Mouse (Mus musculus): ENCODE measurements around the gene Per1. TPM values are rescaled to one million over a fixed set of nuclear protein-coding genes. Genes with fewer than 3 reads are reported as not detected.

Per1 gene
- polyA plus RNA-seq, 1 experiment from 2014 or later: 6.1 TPM

GRCm38 (mm10) chr11:69125852-69125918 is 30.7 kb downstream of the Per1 start, which contains the start of gene Aloxe3:
Gene Aloxe3, plus strand, starts transcription at chr11:69125896.
- H3K4me3 ChIP-seq: peak within 1 kb of the TSS; percentile 74
- no peaks in the 10 kb centered on the region for H3K36me3 ChIP-seq (replicated peaks)
- H3K9me3 ChIP-seq: no peaks in the 10 kb centered on the region
- peaks cover 42% of the 10 kb centered on the region for H3K27me3 ChIP-seq (replicated peaks; ENCODE audit: low read depth, poor library complexity, severe bottlenecking)
- H3K27ac ChIP-seq (replicated peaks): peak within 1 kb of the TSS; percentile 54; the same call in 1 of the 2 replicates
- WGBS: 5% methylated on average over 3 of the region's 3 CpGs
- DNase-seq (ENCODE audit: low spot score): no peak
- H3K4me1 ChIP-seq: peaks cover 42% of the 10 kb centered on the region

- Histone ChIP-seq H3K9me3 (no peaks in the 10 kb centered on the region), H3K36me3 (replicated peaks) (no peaks in the 10 kb centered on the region), H3K4me1 (peaks cover 38% of the 10 kb centered on the region), H3K27me3 (replicated peaks; ENCODE audit: low read depth, poor library complexity, severe bottlenecking) (peaks cover 38% of the 10 kb centered on the region), H3K27ac (replicated peaks) (no peak overlapping the region), H3K4me3 (peak overlapping the region; percentile 74)
- WGBS: 10% methylated on average over 20 of the region's 20 CpGs
- DNase-seq (ENCODE audit: low spot score): peak; percentile 42
These were observed 31.1 kb downstream of the Per1 start for GRCm38 (mm10) chr11:69125919-69126705.

GRCm38 (mm10) chr11:69126706-69127095 is 31.7 kb downstream of the Per1 start:
- 53% methylated on average over 2 of the region's 2 CpGs for WGBS
- DNase-seq (ENCODE audit: low spot score): no peak

GRCm38 (mm10) chr11:69128426-69129122 is 33.6 kb downstream of the Per1 start:
- Histone ChIP-seq H3K4me3 (no peak overlapping the region), H3K9me3 (no peaks in the 10 kb centered on the region), H3K4me1 (peaks cover 21% of the 10 kb centered on the region), H3K27ac (replicated peaks) (no peak overlapping the region), H3K27me3 (replicated peaks; ENCODE audit: low read depth, poor library complexity, severe bottlenecking) (peaks cover 44% of the 10 kb centered on the region), H3K36me3 (replicated peaks) (no peaks in the 10 kb centered on the region)
- WGBS: 75% methylated on average over 8 of the region's 8 CpGs
- no peak for DNase-seq (ENCODE audit: low spot score)

More at GRCm38 (mm10) chr11:69126706-69127095, 31.7 kb downstream of the Per1 start:
- H3K4me1 ChIP-seq: peaks cover 32% of the 10 kb centered on the region
- H3K27me3 ChIP-seq (replicated peaks; ENCODE audit: low read depth, poor library complexity, severe bottlenecking): peaks cover 34% of the 10 kb centered on the region
- peak overlapping the region; percentile 74; the same call in 1 of the 2 replicates for H3K4me3 ChIP-seq
- no peak overlapping the region for H3K27ac ChIP-seq (replicated peaks)
- H3K9me3 ChIP-seq: no peaks in the 10 kb centered on the region
- H3K36me3 ChIP-seq (replicated peaks): no peaks in the 10 kb centered on the region

- Histone ChIP-seq H3K9me3 (no peaks in the 10 kb centered on the region), H3K4me3 (peak overlapping the region; percentile 59), H3K4me1 (peaks cover 18% of the 10 kb centered on the region), H3K27ac (replicated peaks) (no peak overlapping the region; the same call in 1 of the 2 replicates), H3K27me3 (replicated peaks; ENCODE audit: low read depth, poor library complexity, severe bottlenecking) (peaks cover 26% of the 10 kb centered on the region), H3K36me3 (replicated peaks) (no peaks in the 10 kb centered on the region)
- DNase-seq (ENCODE audit: low spot score): no peak
- 13% methylated on average over 5 of the region's 5 CpGs for WGBS
These were observed 38.5 kb downstream of the Per1 start for GRCm38 (mm10) chr11:69133566-69133922.

- WGBS: 1% methylated on average over 34 of the region's 34 CpGs
- peak; percentile 70 for DNase-seq (ENCODE audit: low spot score)
- Histone ChIP-seq H3K36me3 (replicated peaks) (no peaks in the 10 kb centered on the region), H3K27me3 (replicated peaks; ENCODE audit: low read depth, poor library complexity, severe bottlenecking) (peaks cover 26% of the 10 kb centered on the region), H3K4me3 (peak overlapping the region; percentile 59), H3K27ac (replicated peaks) (peak overlapping the region; percentile 22), H3K9me3 (no peaks in the 10 kb centered on the region), H3K4me1 (peaks cover 18% of the 10 kb centered on the region)
These were observed 39.1 kb downstream of the Per1 start for GRCm38 (mm10) chr11:69133923-69134621.

GRCm38 (mm10) chr11:69134622-69134968 is 39.6 kb downstream of the Per1 start:
- DNase-seq (ENCODE audit: low spot score): no peak
- WGBS: 32% methylated on average over 8 of the region's 8 CpGs
- H3K9me3 ChIP-seq: no peaks in the 10 kb centered on the region
- H3K4me3 ChIP-seq: peak overlapping the region; percentile 59
- H3K27ac ChIP-seq (replicated peaks): peak overlapping the region; percentile 22
- H3K36me3 ChIP-seq (replicated peaks): no peaks in the 10 kb centered on the region
- peaks cover 18% of the 10 kb centered on the region for H3K4me1 ChIP-seq
- peaks cover 23% of the 10 kb centered on the region for H3K27me3 ChIP-seq (replicated peaks; ENCODE audit: low read depth, poor library complexity, severe bottlenecking)

GRCm38 (mm10) chr11:69135361-69135760 is 40.3 kb downstream of the Per1 start:
- no peak for DNase-seq (ENCODE audit: low spot score)
- peaks cover 23% of the 10 kb centered on the region for H3K27me3 ChIP-seq (replicated peaks; ENCODE audit: low read depth, poor library complexity, severe bottlenecking)
- 85% methylated on average over 6 of the region's 6 CpGs for WGBS
- no peak overlapping the region for H3K4me3 ChIP-seq
- H3K36me3 ChIP-seq (replicated peaks): no peaks in the 10 kb centered on the region
- H3K4me1 ChIP-seq: peaks cover 18% of the 10 kb centered on the region
- H3K27ac ChIP-seq (replicated peaks): no peak overlapping the region
- H3K9me3 ChIP-seq: no peaks in the 10 kb centered on the region

GRCm38 (mm10) chr11:69147546-69147945 is 52.5 kb downstream of the Per1 start:
- Histone ChIP-seq H3K27me3 (replicated peaks; ENCODE audit: low read depth, poor library complexity, severe bottlenecking) (peaks cover 20% of the 10 kb centered on the region), H3K27ac (replicated peaks) (no peak overlapping the region), H3K36me3 (replicated peaks) (no peaks in the 10 kb centered on the region), H3K4me1 (peaks cover 11% of the 10 kb centered on the region), H3K9me3 (no peaks in the 10 kb centered on the region), H3K4me3 (no peak overlapping the region)
- DNase-seq (ENCODE audit: low spot score): no peak
- WGBS: 76% methylated on average over 7 of the region's 7 CpGs

- H3K27me3 ChIP-seq (replicated peaks; ENCODE audit: low read depth, poor library complexity, severe bottlenecking): peaks cover 25% of the 10 kb centered on the region
- no peaks in the 10 kb centered on the region for H3K36me3 ChIP-seq (replicated peaks)
- 87% methylated on average over 5 of the region's 5 CpGs for WGBS
These were observed 53.5 kb downstream of the Per1 start for GRCm38 (mm10) chr11:69148451-69148960.

GRCm38 (mm10) chr11:69149728-69150127 is 54.7 kb downstream of the Per1 start:
- no peaks in the 10 kb centered on the region for H3K9me3 ChIP-seq
- 85% methylated on average over 6 of the region's 6 CpGs for WGBS
- peaks cover 35% of the 10 kb centered on the region for H3K27me3 ChIP-seq (replicated peaks; ENCODE audit: low read depth, poor library complexity, severe bottlenecking)
- no peak for DNase-seq (ENCODE audit: low spot score)
- no peak overlapping the region for H3K4me3 ChIP-seq
- peaks cover 12% of the 10 kb centered on the region for H3K4me1 ChIP-seq
- H3K36me3 ChIP-seq (replicated peaks): no peaks in the 10 kb centered on the region
- H3K27ac ChIP-seq (replicated peaks): no peak overlapping the region

More at GRCm38 (mm10) chr11:69148451-69148960, 53.5 kb downstream of the Per1 start:
- no peak overlapping the region for H3K27ac ChIP-seq (replicated peaks)
- H3K4me1 ChIP-seq: peaks cover 12% of the 10 kb centered on the region
- no peak for DNase-seq (ENCODE audit: low spot score)
- no peaks in the 10 kb centered on the region for H3K9me3 ChIP-seq
- no peak overlapping the region for H3K4me3 ChIP-seq

GRCm38 (mm10) chr11:69150444-69150843 is 55.4 kb downstream of the Per1 start:
- Histone ChIP-seq H3K27me3 (replicated peaks; ENCODE audit: low read depth, poor library complexity, severe bottlenecking) (peaks cover 42% of the 10 kb centered on the region), H3K4me3 (peak overlapping the region; percentile 47), H3K4me1 (peaks cover 12% of the 10 kb centered on the region), H3K27ac (replicated peaks) (no peak overlapping the region), H3K36me3 (replicated peaks) (no peaks in the 10 kb centered on the region), H3K9me3 (no peaks in the 10 kb centered on the region)
- peak; percentile 74 for DNase-seq (ENCODE audit: low spot score)
- 9% methylated on average over 7 of the region's 7 CpGs for WGBS

All from embryonic facial prominence, embryonic 10.5 days (tissue).